Mouse (Mus musculus): ENCODE results near the gene Daam2.
"Not testable (repeated sequence)": the region's sequence is repeated elsewhere in the genome, so short reads cannot be mapped to it uniquely, and the experiment has no call there.

The Daam2 gene

DNA sequence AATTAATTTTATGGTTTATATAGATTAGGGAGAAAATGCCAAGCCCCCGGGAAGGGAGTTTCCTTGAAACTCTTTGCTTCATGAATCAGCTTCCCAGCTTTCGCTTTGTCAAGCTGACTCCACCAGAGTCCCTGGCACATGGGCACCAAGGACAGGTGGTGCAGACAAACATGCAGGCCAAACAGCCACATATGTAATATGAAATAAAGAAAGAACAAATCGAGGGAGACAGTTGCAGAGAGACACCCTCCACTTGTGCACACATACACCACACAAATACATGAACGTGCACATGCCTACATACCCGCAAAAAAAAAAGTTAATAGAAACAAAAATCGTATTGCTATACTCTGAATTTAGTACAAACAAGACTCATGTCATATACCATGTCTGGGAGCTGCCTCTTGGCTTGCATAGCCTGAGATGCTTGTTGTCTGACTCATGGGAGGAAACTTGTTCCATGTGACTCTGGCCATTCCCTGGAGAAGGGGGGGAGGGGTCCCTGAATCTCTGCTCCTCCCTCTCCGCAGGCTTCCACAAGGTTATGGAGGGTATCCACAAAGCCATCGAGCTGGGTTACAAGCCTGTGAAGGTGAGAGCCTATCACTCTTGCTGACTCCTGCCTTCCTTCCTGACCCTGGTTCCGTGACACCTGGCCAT, 115.4 kb downstream of the Daam2 start:
- Histone ChIP-seq H3K4me3 (replicated peaks; ENCODE audit: low read length) (no peak overlapping the region), H3K9me3 (ENCODE audit: low read length) (no peaks in the 10 kb centered on the region)

DNA sequence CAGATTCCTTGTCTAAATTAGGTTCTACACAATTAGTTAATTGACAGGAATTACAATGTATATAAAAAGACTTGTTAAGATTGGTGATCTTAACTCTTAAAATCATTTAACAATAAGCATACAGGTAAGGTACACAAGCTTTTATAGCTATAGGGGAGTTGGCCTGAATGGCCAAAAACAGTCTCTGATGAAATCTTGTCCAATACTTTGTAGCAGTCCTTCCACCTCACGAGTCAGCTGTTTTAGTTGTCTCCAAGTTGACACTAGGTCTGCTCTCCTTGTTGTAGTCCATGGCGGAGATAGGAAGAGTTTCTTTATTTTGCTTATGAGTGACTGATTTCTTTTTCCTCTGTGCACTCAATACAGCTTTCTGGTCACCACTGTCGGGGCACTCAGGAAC, 121.3 kb downstream of the Daam2 start:
- not testable (repeated sequence) for H3K4me3 ChIP-seq (replicated peaks; ENCODE audit: low read length); H3K27me3 ChIP-seq (ENCODE audit: insufficient read depth, low read length); H3K4me1 ChIP-seq (replicated peaks; ENCODE audit: low read depth, low read length); H3K9me3 ChIP-seq (ENCODE audit: low read length)
- H3K36me3 ChIP-seq (ENCODE audit: insufficient read depth, low read length) = peaks cover 15% of the 10 kb centered on the region

More for the DNA sequence above, 115.4 kb downstream of the Daam2 start:
- TF ChIP-seq NANOG (IDR thresholded peaks at IDR 0.05; ENCODE audit: borderline replicate concordance, low read length) (no peak), CTCF (conservative IDR thresholded peaks at IDR 0.05; ENCODE audit: low read length) (no peak), POU5F1 (IDR thresholded peaks at IDR 0.05; ENCODE audit: borderline replicate concordance, low read length) (no peak)
- Histone ChIP-seq H3K36me3 (ENCODE audit: insufficient read depth, low read length) (peaks cover 30% of the 10 kb centered on the region), H3K4me1 (replicated peaks; ENCODE audit: low read depth, low read length) (peaks cover 14% of the 10 kb centered on the region), H3K27me3 (ENCODE audit: insufficient read depth, low read length) (no peaks in the 10 kb centered on the region)

- Histone ChIP-seq H3K36me3 (ENCODE audit: insufficient read depth, low read length) (peaks cover 21% of the 10 kb centered on the region), H3K4me1 (replicated peaks; ENCODE audit: low read depth, low read length) (peaks cover 17% of the 10 kb centered on the region), H3K27me3 (ENCODE audit: insufficient read depth, low read length) (no peaks in the 10 kb centered on the region), H3K4me3 (replicated peaks; ENCODE audit: low read length) (no peak overlapping the region), H3K9me3 (ENCODE audit: low read length) (no peaks in the 10 kb centered on the region)
- no peak for TF ChIP-seq NANOG (IDR thresholded peaks at IDR 0.05; ENCODE audit: borderline replicate concordance, low read length)
- no peak for TF ChIP-seq CTCF (conservative IDR thresholded peaks at IDR 0.05; ENCODE audit: low read length)
- TF ChIP-seq POU5F1 (IDR thresholded peaks at IDR 0.05; ENCODE audit: borderline replicate concordance, low read length) = no peak
Measured at GRCm38 (mm10) chr17:49440331-49441130, 123.6 kb downstream of the Daam2 start.

- Histone ChIP-seq H3K4me1 (replicated peaks; ENCODE audit: low read depth, low read length) (peaks cover 17% of the 10 kb centered on the region), H3K4me3 (replicated peaks; ENCODE audit: low read length) (no peak overlapping the region), H3K27me3 (ENCODE audit: insufficient read depth, low read length) (no peaks in the 10 kb centered on the region), H3K36me3 (ENCODE audit: insufficient read depth, low read length) (peaks cover 29% of the 10 kb centered on the region), H3K9me3 (ENCODE audit: low read length) (no peaks in the 10 kb centered on the region)
- no peak for TF ChIP-seq POU5F1 (IDR thresholded peaks at IDR 0.05; ENCODE audit: borderline replicate concordance, low read length)
- TF ChIP-seq NANOG (IDR thresholded peaks at IDR 0.05; ENCODE audit: borderline replicate concordance, low read length) = no peak
- TF ChIP-seq CTCF (conservative IDR thresholded peaks at IDR 0.05; ENCODE audit: low read length) = no peak
Measured at GRCm38 (mm10) chr17:49439706-49440105, 124.4 kb downstream of the Daam2 start.

DNA sequence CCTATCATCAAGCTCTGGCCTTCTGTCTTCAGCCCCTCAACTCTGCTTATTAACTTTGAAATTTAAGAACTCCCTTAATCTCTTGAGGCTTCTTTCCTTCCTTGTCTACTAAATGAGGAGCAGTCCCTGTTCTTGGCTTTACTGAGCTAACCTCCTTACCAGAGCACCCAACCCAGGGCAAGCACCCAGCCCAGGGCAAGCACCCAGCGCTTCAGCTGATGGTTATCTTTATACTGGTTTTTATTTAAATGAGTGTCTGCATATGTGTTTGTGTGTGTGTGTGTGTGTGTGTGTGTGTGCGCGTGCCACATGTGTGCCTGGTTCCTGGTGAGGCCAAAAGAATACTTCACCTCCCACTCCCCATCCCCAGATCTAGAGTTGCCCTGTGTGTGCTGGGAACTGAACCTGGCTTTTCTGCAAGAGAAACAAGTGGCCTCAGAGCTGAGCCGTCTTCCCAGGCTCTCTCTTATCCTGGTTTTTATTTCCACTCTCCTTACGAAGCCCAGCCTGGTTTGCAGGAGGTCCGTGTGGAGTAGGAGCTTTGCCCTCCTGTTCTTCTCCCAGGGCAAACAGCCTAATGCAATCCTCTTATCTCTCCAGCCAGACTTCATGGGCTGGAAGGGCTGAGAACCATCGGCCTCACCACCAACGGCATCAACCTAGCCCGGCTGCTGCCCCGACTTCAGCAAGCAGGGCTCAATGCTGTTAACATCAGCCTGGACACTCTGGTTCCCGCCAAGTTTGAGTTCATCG, 125.1 kb downstream of the Daam2 start:
- Histone ChIP-seq H3K27me3 (ENCODE audit: insufficient read depth, low read length) (no peaks in the 10 kb centered on the region), H3K4me1 (replicated peaks; ENCODE audit: low read depth, low read length) (peaks cover 17% of the 10 kb centered on the region), H3K4me3 (replicated peaks; ENCODE audit: low read length) (no peak overlapping the region), H3K9me3 (ENCODE audit: low read length) (no peaks in the 10 kb centered on the region), H3K36me3 (ENCODE audit: insufficient read depth, low read length) (peaks cover 36% of the 10 kb centered on the region)
- TF ChIP-seq POU5F1 (IDR thresholded peaks at IDR 0.05; ENCODE audit: borderline replicate concordance, low read length) (no peak), NANOG (IDR thresholded peaks at IDR 0.05; ENCODE audit: borderline replicate concordance, low read length) (no peak), CTCF (conservative IDR thresholded peaks at IDR 0.05; ENCODE audit: low read length) (no peak)

DNA sequence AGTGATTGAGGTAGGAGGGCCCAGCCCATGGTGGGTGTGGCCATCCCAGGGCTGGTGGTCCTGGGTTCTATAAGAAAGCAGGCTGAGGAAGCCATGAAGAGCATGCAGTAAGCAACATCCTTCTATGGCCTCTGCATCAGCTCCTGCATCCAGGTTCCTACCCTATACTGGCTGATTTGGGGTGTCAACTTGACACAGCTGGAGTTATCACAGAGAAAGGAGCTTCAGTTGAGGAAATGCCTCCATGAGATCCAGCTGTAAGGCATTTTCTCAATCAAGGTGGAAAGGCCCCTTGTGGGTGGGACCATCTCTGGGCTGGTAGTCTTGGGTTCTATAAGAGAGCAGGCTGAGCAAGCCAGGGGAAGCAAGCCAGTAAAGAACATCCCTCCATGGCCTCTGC, 126.8 kb downstream of the Daam2 start:
- peaks cover 30% of the 10 kb centered on the region for H3K4me1 ChIP-seq (replicated peaks; ENCODE audit: low read depth, low read length)
- H3K36me3 ChIP-seq (ENCODE audit: insufficient read depth, low read length) = peaks cover 45% of the 10 kb centered on the region
- H3K27me3 ChIP-seq (ENCODE audit: insufficient read depth, low read length); H3K9me3 ChIP-seq (ENCODE audit: low read length); H3K4me3 ChIP-seq (replicated peaks; ENCODE audit: low read length): not testable (repeated sequence)

GRCm38 (mm10) chr17:49436631-49437030, 127.5 kb downstream of the Daam2 start:
- peaks cover 45% of the 10 kb centered on the region for H3K36me3 ChIP-seq (ENCODE audit: insufficient read depth, low read length)
- no peak overlapping the region for H3K4me3 ChIP-seq (replicated peaks; ENCODE audit: low read length)
- H3K4me1 ChIP-seq (replicated peaks; ENCODE audit: low read depth, low read length) = peaks cover 37% of the 10 kb centered on the region

DNA sequence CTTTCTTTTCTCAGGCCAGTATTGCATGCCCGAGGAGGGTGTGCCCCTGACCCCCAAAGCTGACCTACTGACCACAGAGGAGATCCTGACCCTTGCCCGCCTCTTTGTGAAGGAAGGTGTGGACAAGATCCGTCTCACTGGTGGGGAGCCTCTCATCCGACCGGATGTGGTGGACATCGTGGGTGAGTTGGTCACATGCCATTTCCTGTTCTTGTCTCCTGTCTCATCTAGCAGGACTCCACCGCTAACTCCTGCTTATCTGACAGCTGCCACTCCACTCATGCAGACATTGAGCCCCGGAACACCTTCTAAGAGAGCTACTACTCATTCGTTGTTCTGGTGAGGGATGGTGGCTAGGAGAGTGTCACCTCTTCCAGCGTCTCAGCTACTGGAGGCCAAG, 129.1 kb downstream of the Daam2 start:
- no peak for TF ChIP-seq CTCF (conservative IDR thresholded peaks at IDR 0.05; ENCODE audit: low read length)
- TF ChIP-seq POU5F1 (IDR thresholded peaks at IDR 0.05; ENCODE audit: borderline replicate concordance, low read length) = no peak
- no peak for TF ChIP-seq NANOG (IDR thresholded peaks at IDR 0.05; ENCODE audit: borderline replicate concordance, low read length)
- Histone ChIP-seq H3K36me3 (ENCODE audit: insufficient read depth, low read length) (peaks cover 37% of the 10 kb centered on the region), H3K9me3 (ENCODE audit: low read length) (no peaks in the 10 kb centered on the region), H3K4me1 (replicated peaks; ENCODE audit: low read depth, low read length) (peaks cover 42% of the 10 kb centered on the region), H3K4me3 (replicated peaks; ENCODE audit: low read length) (no peak overlapping the region), H3K27me3 (ENCODE audit: insufficient read depth, low read length) (no peaks in the 10 kb centered on the region)

More at GRCm38 (mm10) chr17:49436631-49437030, 127.5 kb downstream of the Daam2 start:
- TF ChIP-seq POU5F1 (IDR thresholded peaks at IDR 0.05; ENCODE audit: borderline replicate concordance, low read length) (no peak), CTCF (conservative IDR thresholded peaks at IDR 0.05; ENCODE audit: low read length) (no peak), NANOG (IDR thresholded peaks at IDR 0.05; ENCODE audit: borderline replicate concordance, low read length) (no peak)
- H3K9me3 ChIP-seq (ENCODE audit: low read length) = no peaks in the 10 kb centered on the region
- H3K27me3 ChIP-seq (ENCODE audit: insufficient read depth, low read length) = no peaks in the 10 kb centered on the region

Measured in E14TG2a.4 (cell line).